Mouse (Mus musculus) intestine, postnatal 0 days (tissue): ENCODE results near the gene P2rx4. TPM values are rescaled to one million over a fixed set of nuclear protein-coding genes. Genes with fewer than 3 reads are reported as not detected.

ENCODE experiments used
- ATAC-seq: fragments of 200-750 bp; cut with Nextera tagmentation; 2 replicates; pipeline ENCODE4 v1.8.0; 2017; ENCODE audit warnings: mild to moderate bottlenecking, moderate TSS enrichment, moderate library complexity
- H3K27ac ChIP-seq: fragments of 300-500 bp; sonication (generic); 2 replicates; pipeline ENCODE4 v1.5.1; 2014; ENCODE audit warnings: mild to moderate bottlenecking, low read depth, low read length, moderate library complexity
- H3K27me3 ChIP-seq: fragments of 300-500 bp; sonication (generic); replicated peaks from 2 replicates; pipeline ENCODE4 v1.6.1; 2014; ENCODE audit warnings: low read length, mixed read lengths; ENCODE audit not compliant: control insufficient read depth, insufficient read depth
- H3K36me3 ChIP-seq: fragments of 300-500 bp; sonication (generic); 2 replicates; pipeline ENCODE4 v1.6.1; 2014; ENCODE audit warnings: mild to moderate bottlenecking, moderate library complexity; ENCODE audit not compliant: control insufficient read depth, insufficient read depth
- H3K4me1 ChIP-seq: fragments of 300-500 bp; sonication (generic); replicated peaks from 2 replicates; pipeline ENCODE4 v1.6.1; 2014; ENCODE audit warnings: antibody characterized with exemption, low read length, mixed read lengths; ENCODE audit not compliant: control insufficient read depth, insufficient read depth
- H3K4me2 ChIP-seq: fragments of 300-500 bp; sonication (generic); replicated peaks from 2 replicates; pipeline ENCODE4 v1.6.1; 2014; ENCODE audit warnings: low read depth, mild to moderate bottlenecking, moderate library complexity
- H3K4me3 ChIP-seq: fragments of 300-500 bp; sonication (generic); 2 replicates; pipeline ENCODE4 v1.5.1; 2014; ENCODE audit warnings: low read depth, low read length
- H3K9ac ChIP-seq: fragments of 300-500 bp; sonication (generic); 2 replicates; pipeline ENCODE4 v1.6.1; 2014; ENCODE audit warnings: mild to moderate bottlenecking, low read depth, low read length
- H3K9me3 ChIP-seq: fragments of 300-500 bp; sonication (generic); 2 replicates; pipeline ENCODE4 v1.6.1; 2016; ENCODE audit warnings: mixed run types; ENCODE audit not compliant: control insufficient read depth
- CTCF ChIP-seq: sonication (generic); IDR thresholded peaks from 2 replicates; pipeline ENCODE4 v1.5.1; 2016; ENCODE audit warnings: low read depth, mild to moderate bottlenecking, control low read depth, antibody characterized with exemption, moderate library complexity
- WGBS: fragments of 180-500 bp; shearing (Covaris S2); extraction: QIAGEN DNeasy Blood & Tissue Kit; methylation state at CpG from one replicate; pipeline ENCODE4 v1.1.7; 2014; 5-methylcytosine and 5-hydroxymethylcytosine counted together
- polyA plus RNA-seq: library from polyadenylated mRNA; unstranded; fragments of >200 nt; fragmentation: Nextera tagmentation; extraction: Ambion mirVana; gene quantifications from 2 replicates; pipeline ENCODE4 v1.2.1, GENCODE M21; 2015

P2rx4 gene
- polyA plus RNA-seq, 1 experiment from 2014 or later: 90.3 TPM

GRCm38 (mm10) chr5:122771428-122771827 is 64.1 kb downstream of the P2rx4 start:
- H3K4me3 ChIP-seq: no peak overlapping the region
- H3K9ac ChIP-seq: no peak overlapping the region
- 0 out of 2 replicates have a peak, but pooled peaks cover 2% of the 10 kb centered on the region for H3K4me1 ChIP-seq
- ATAC-seq: no peak
- 75% methylated on average over 9 of the region's 9 CpGs for WGBS
- no peak overlapping the region for H3K27ac ChIP-seq
- no peak overlapping the region for H3K4me2 ChIP-seq
- H3K9me3 ChIP-seq: no peaks in the 10 kb centered on the region
- H3K36me3 ChIP-seq: no peaks in the 10 kb centered on the region
- TF ChIP-seq CTCF: no peak
- no peaks in the 10 kb centered on the region for H3K27me3 ChIP-seq

- Histone ChIP-seq H3K36me3 (no peaks in the 10 kb centered on the region; the same call in 1 of the 2 replicates), H3K27me3 (no peaks in the 10 kb centered on the region), H3K4me2 (no peak overlapping the region), H3K27ac (no peak overlapping the region), H3K9ac (no peak overlapping the region), H3K4me1 (0 out of 2 replicates have a peak, but pooled peaks cover 2% of the 10 kb centered on the region), H3K9me3 (no peaks in the 10 kb centered on the region), H3K4me3 (no peak overlapping the region)
- WGBS: 73% methylated on average over 11 of the region's 11 CpGs
- no peak for TF ChIP-seq CTCF
- no peak for ATAC-seq
These were observed 66.4 kb downstream of the P2rx4 start for GRCm38 (mm10) chr5:122773756-122774155.

- peak; percentile 40 for ATAC-seq
- no peaks in the 10 kb centered on the region for H3K4me1 ChIP-seq
- H3K27me3 ChIP-seq: no peaks in the 10 kb centered on the region
- WGBS: 66% methylated on average over 28 of the region's 28 CpGs
- no peak for TF ChIP-seq CTCF
- no peak overlapping the region for H3K4me3 ChIP-seq
- H3K36me3 ChIP-seq: no peaks in the 10 kb centered on the region; the same call in 1 of the 2 replicates
- 0 out of 2 replicates have a peak overlapping the region, but pooled peaks have one; percentile 17 for H3K4me2 ChIP-seq
- no peaks in the 10 kb centered on the region for H3K9me3 ChIP-seq
- H3K9ac ChIP-seq: no peak overlapping the region
- no peak overlapping the region for H3K27ac ChIP-seq
These were observed 67.6 kb downstream of the P2rx4 start for GRCm38 (mm10) chr5:122774743-122775611.

GRCm38 (mm10) chr5:122775646-122776286 is 68.4 kb downstream of the P2rx4 start:
- no peak for TF ChIP-seq CTCF
- Histone ChIP-seq H3K9ac (no peak overlapping the region), H3K9me3 (no peaks in the 10 kb centered on the region), H3K4me1 (no peaks in the 10 kb centered on the region), H3K27ac (no peak overlapping the region), H3K4me2 (0 out of 2 replicates have a peak overlapping the region, but pooled peaks have one; percentile 17), H3K36me3 (no peaks in the 10 kb centered on the region; the same call in 1 of the 2 replicates), H3K4me3 (no peak overlapping the region), H3K27me3 (no peaks in the 10 kb centered on the region)
- no peak for ATAC-seq
- 64% methylated on average over 13 of the region's 14 CpGs for WGBS

GRCm38 (mm10) chr5:122777322-122777721 is 70.0 kb downstream of the P2rx4 start:
- TF ChIP-seq CTCF: no peak
- H3K9me3 ChIP-seq: no peaks in the 10 kb centered on the region
- H3K4me2 ChIP-seq: no peak overlapping the region
- H3K4me3 ChIP-seq: no peak overlapping the region
- H3K36me3 ChIP-seq: no peaks in the 10 kb centered on the region; the same call in 1 of the 2 replicates
- no peaks in the 10 kb centered on the region for H3K27me3 ChIP-seq
- H3K27ac ChIP-seq: no peak overlapping the region
- H3K9ac ChIP-seq: no peak overlapping the region
- 70% methylated on average over 2 of the region's 2 CpGs for WGBS
- H3K4me1 ChIP-seq: no peaks in the 10 kb centered on the region
- ATAC-seq: no peak
